Mouse (Mus musculus) embryonic facial prominence, embryonic 11.5 days (tissue): ENCODE results near the gene P2ry14. TPM values are rescaled to one million over a fixed set of nuclear protein-coding genes. Genes with fewer than 3 reads are reported as not detected.

Experiments
- ATAC-seq: fragments of 200-750 bp; cut with Nextera tagmentation; replicated peaks from 2 replicates; pipeline ENCODE4 v1.8.0; 2017; ENCODE audit warnings: low read depth; ENCODE audit not compliant: insufficient number of reproducible peaks, low FRiP score, low TSS enrichment
- DNase-seq: peaks from one replicate; pipeline ENCODE4 v3.0.0-alpha.2; 2015; ENCODE audit warnings: low spot score
- H3K27ac ChIP-seq: fragments of 300-500 bp; sonication (generic); replicated peaks from 2 replicates; pipeline ENCODE4 v1.5.1; 2014; ENCODE audit warnings: mild to moderate bottlenecking, low read depth, low read length, control low read depth
- H3K27me3 ChIP-seq: fragments of 300-500 bp; sonication (generic); 2 replicates; pipeline ENCODE4 v1.6.1; 2014; ENCODE audit warnings: mild to moderate bottlenecking, low read length, moderate library complexity, mixed read lengths; ENCODE audit not compliant: control insufficient read depth, insufficient read depth
- H3K36me3 ChIP-seq: fragments of 300-500 bp; sonication (generic); replicated peaks from 2 replicates; pipeline ENCODE4 v1.6.1; 2014; ENCODE audit warnings: low read depth, mild to moderate bottlenecking, low read length, moderate library complexity, mixed read lengths; ENCODE audit not compliant: control insufficient read depth, insufficient read depth
- H3K4me1 ChIP-seq: fragments of 300-500 bp; sonication (generic); 2 replicates; pipeline ENCODE4 v1.6.1; 2014; ENCODE audit warnings: low read length, mixed read lengths; ENCODE audit not compliant: control insufficient read depth, insufficient read depth
- H3K4me2 ChIP-seq: fragments of 300-500 bp; sonication (generic); 2 replicates; pipeline ENCODE4 v1.6.1; 2014; ENCODE audit warnings: low read depth, mild to moderate bottlenecking, control low read depth, low read length, moderate library complexity
- H3K4me3 ChIP-seq: fragments of 300-500 bp; sonication (generic); 2 replicates; pipeline ENCODE4 v1.5.1; 2014; ENCODE audit warnings: low read depth, low read length, control low read depth
- H3K9ac ChIP-seq: fragments of 300-500 bp; sonication (generic); replicated peaks from 2 replicates; pipeline ENCODE4 v1.6.1; 2014; ENCODE audit warnings: mild to moderate bottlenecking, control low read depth, low read length
- H3K9me3 ChIP-seq: fragments of 300-500 bp; sonication (generic); replicated peaks from 2 replicates; pipeline ENCODE4 v1.6.1; 2016; ENCODE audit warnings: mild to moderate bottlenecking, low read length, inconsistent platforms, mixed read lengths; ENCODE audit not compliant: control insufficient read depth
- WGBS: fragments of 180-500 bp; shearing (Covaris S2); extraction: QIAGEN DNeasy Blood & Tissue Kit; methylation state at CpG from one replicate; pipeline ENCODE4 v1.1.7; 2014; 5-methylcytosine and 5-hydroxymethylcytosine counted together
- polyA plus RNA-seq: library from polyadenylated mRNA; unstranded; fragments of >200 nt; fragmentation: Nextera tagmentation; extraction: Ambion mirVana; gene quantifications from 2 replicates; pipeline ENCODE4 v1.2.1, GENCODE M21; 2014

The P2ry14 gene
- 1.4 TPM in 2 replicates for polyA plus RNA-seq

- Histone ChIP-seq H3K27me3 (no peaks in the 10 kb centered on the region), H3K36me3 (no peaks in the 10 kb centered on the region), H3K27ac (no peak within 1 kb of the TSS), H3K9me3 (no peaks in the 10 kb centered on the region), H3K4me2 (no peak within 1 kb of the TSS), H3K4me1 (no peaks in the 10 kb centered on the region), H3K4me3 (no peak within 1 kb of the TSS), H3K9ac (no peak within 1 kb of the TSS)
- DNase-seq (no peak), ATAC-seq (no peak)
- 83% methylated on average over 5 of the region's 5 CpGs for whole genome bisulfite sequencing
These were observed at the start of gene P2ry14 for GRCm38 (mm10) chr3:59153424-59153823. Gene P2ry14 (minus strand): TSS chr3:59153618.

- ATAC-seq: no peak
- H3K9me3 ChIP-seq: no peaks in the 10 kb centered on the region
- no peaks in the 10 kb centered on the region for H3K4me1 ChIP-seq
- 82% methylated on average over 4 of the region's 4 CpGs for WGBS
- H3K9ac ChIP-seq: no peak overlapping the region
- H3K4me2 ChIP-seq: no peak overlapping the region
- H3K27ac ChIP-seq: no peak overlapping the region
- H3K27me3 ChIP-seq: no peaks in the 10 kb centered on the region
- H3K36me3 ChIP-seq: no peaks in the 10 kb centered on the region
- no peak overlapping the region for H3K4me3 ChIP-seq
- DNase-seq: no peak
These were observed 44.0 kb upstream of the P2ry14 start for GRCm38 (mm10) chr3:59197329-59197948.

- Histone ChIP-seq H3K27ac (no peak within 1 kb of the TSS), H3K9ac (no peak within 1 kb of the TSS), H3K4me3 (no peak within 1 kb of the TSS), H3K4me1 (no peaks in the 10 kb centered on the region), H3K4me2 (no peak within 1 kb of the TSS), H3K36me3 (no peaks in the 10 kb centered on the region), H3K27me3 (no peaks in the 10 kb centered on the region), H3K9me3 (no peaks in the 10 kb centered on the region)
- ATAC-seq: no peak
- 88% methylated on average over 7 of the region's 7 CpGs for WGBS
- DNase-seq: no peak
These were observed 41.5 kb upstream of the P2ry14 start, which contains the start of gene Gpr87 for GRCm38 (mm10) chr3:59194938-59195337. Gene Gpr87 (minus strand): TSS chr3:59195104.

GRCm38 (mm10) chr3:59194099-59194498 lies 40.7 kb upstream of the P2ry14 start:
- Histone ChIP-seq H3K27ac (no peak overlapping the region), H3K9ac (no peak overlapping the region), H3K9me3 (no peaks in the 10 kb centered on the region), H3K36me3 (no peaks in the 10 kb centered on the region), H3K27me3 (no peaks in the 10 kb centered on the region), H3K4me2 (no peak overlapping the region), H3K4me1 (no peaks in the 10 kb centered on the region), H3K4me3 (no peak overlapping the region)
- 93% methylated on average over 7 of the region's 7 CpGs for WGBS
- ATAC-seq (no peak), DNase-seq (no peak)

- H3K4me1 ChIP-seq: no peaks in the 10 kb centered on the region
- no peak overlapping the region for H3K9ac ChIP-seq
- no peaks in the 10 kb centered on the region for H3K36me3 ChIP-seq
- no peak overlapping the region for H3K27ac ChIP-seq
- DNase-seq: no peak
- H3K4me2 ChIP-seq: no peak overlapping the region
- WGBS: 92% methylated on average over 6 of the region's 6 CpGs
- H3K4me3 ChIP-seq: no peak overlapping the region
- H3K9me3 ChIP-seq: no peaks in the 10 kb centered on the region
- ATAC-seq: no peak
- no peaks in the 10 kb centered on the region for H3K27me3 ChIP-seq
These were observed 38.3 kb upstream of the P2ry14 start for GRCm38 (mm10) chr3:59191674-59192073.

- no peak for ATAC-seq
- 84% methylated on average over 4 of the region's 4 CpGs for WGBS
- DNase-seq: no peak
These were observed 33.9 kb upstream of the P2ry14 start for GRCm38 (mm10) chr3:59187336-59187735.

GRCm38 (mm10) chr3:59185662-59186061 lies 32.2 kb upstream of the P2ry14 start:
- no peak overlapping the region for H3K9ac ChIP-seq
- H3K36me3 ChIP-seq: no peaks in the 10 kb centered on the region
- no peak overlapping the region for H3K4me3 ChIP-seq
- DNase-seq (no peak), ATAC-seq (no peak)
- no peak overlapping the region for H3K27ac ChIP-seq
- no peaks in the 10 kb centered on the region for H3K4me1 ChIP-seq
- no peak overlapping the region for H3K4me2 ChIP-seq
- no peaks in the 10 kb centered on the region for H3K9me3 ChIP-seq
- 86% methylated on average over 4 of the region's 4 CpGs for WGBS
- no peaks in the 10 kb centered on the region for H3K27me3 ChIP-seq

More at GRCm38 (mm10) chr3:59187336-59187735, 33.9 kb upstream of the P2ry14 start:
- Histone ChIP-seq H3K9ac (no peak overlapping the region), H3K4me1 (no peaks in the 10 kb centered on the region), H3K27me3 (no peaks in the 10 kb centered on the region), H3K9me3 (no peaks in the 10 kb centered on the region), H3K36me3 (no peaks in the 10 kb centered on the region), H3K4me2 (no peak overlapping the region), H3K4me3 (no peak overlapping the region), H3K27ac (no peak overlapping the region)

- no peaks in the 10 kb centered on the region for H3K4me1 ChIP-seq
- no peak overlapping the region for H3K27ac ChIP-seq
- H3K4me3 ChIP-seq: no peak overlapping the region
- no peak overlapping the region for H3K4me2 ChIP-seq
- no peaks in the 10 kb centered on the region for H3K9me3 ChIP-seq
- H3K9ac ChIP-seq: no peak overlapping the region
- no peaks in the 10 kb centered on the region for H3K27me3 ChIP-seq
- DNase-seq (peak; percentile 20), ATAC-seq (no peak)
- no peaks in the 10 kb centered on the region for H3K36me3 ChIP-seq
These were observed 28.7 kb upstream of the P2ry14 start for GRCm38 (mm10) chr3:59182129-59182528.
